Mouse (Mus musculus): ENCODE measurements around the gene Mettl27. TPM values are rescaled to one million over a fixed set of nuclear protein-coding genes. Genes with fewer than 3 reads are reported as not detected.

Mettl27 gene
- polyA plus RNA-seq, 1 experiment from 2014 or later, result 11.8 TPM

- Histone ChIP-seq H3K27ac (peak within 1 kb of the TSS; percentile 32; the same call in 1 of the 2 replicates), H3K4me3 (no peak within 1 kb of the TSS), H3K36me3 (replicated peaks) (no peaks in the 10 kb centered on the region), H3K4me1 (peaks cover 11% of the 10 kb centered on the region), H3K27me3 (ENCODE audit: poor library complexity, severe bottlenecking) (no peaks in the 10 kb centered on the region), H3K9me3 (no peaks in the 10 kb centered on the region)
- 83% methylated on average over 6 of the region's 6 CpGs for WGBS
- no peak for DNase-seq (ENCODE audit: extremely low spot score, low spot score)
Measured at GRCm38 (mm10) chr5:134906633-134907032, 25.5 kb upstream of the Mettl27 start, which contains the start of gene Tmem270. Gene Tmem270 (minus strand): TSS chr5:134906733.

DNA sequence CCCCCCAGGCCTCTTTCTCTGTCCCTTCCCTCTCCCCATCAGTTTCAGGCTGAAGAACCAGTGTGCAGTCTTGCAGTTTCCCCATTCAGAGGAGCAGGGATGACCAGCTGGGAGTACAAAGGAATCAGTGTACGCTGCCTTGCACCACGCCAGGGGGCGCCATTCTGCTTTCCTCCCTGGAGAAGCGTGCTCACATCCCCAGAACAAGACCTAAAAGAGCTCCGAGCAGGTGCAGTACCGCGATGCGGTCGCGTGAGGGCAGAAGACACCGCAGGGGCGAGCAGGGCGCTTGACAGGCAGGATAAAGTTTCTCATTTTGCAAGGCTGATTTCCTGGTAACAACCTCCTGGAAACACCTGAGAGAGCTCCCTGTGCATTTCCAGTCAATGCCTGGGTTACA, 25.0 kb upstream of the Mettl27 start:
- WGBS, result under 1% methylated on average over 13 of the region's 13 CpGs
- H3K27ac ChIP-seq, result peak overlapping the region; percentile 32; the same call in 1 of the 2 replicates

GRCm38 (mm10) chr5:134911901-134912300, 20.3 kb upstream of the Mettl27 start:
- H3K4me3 ChIP-seq, result no peak overlapping the region
- no peak for DNase-seq (ENCODE audit: extremely low spot score, low spot score)
- H3K36me3 ChIP-seq (replicated peaks), result no peaks in the 10 kb centered on the region
- H3K4me1 ChIP-seq, result peaks cover 6% of the 10 kb centered on the region
- WGBS, result 85% methylated on average over 2 of the region's 2 CpGs
- no peaks in the 10 kb centered on the region for H3K9me3 ChIP-seq
- no peak overlapping the region for H3K27ac ChIP-seq
- H3K27me3 ChIP-seq (ENCODE audit: poor library complexity, severe bottlenecking), result no peaks in the 10 kb centered on the region

More for the DNA sequence above, 25.0 kb upstream of the Mettl27 start:
- Histone ChIP-seq H3K4me1 (peaks cover 11% of the 10 kb centered on the region), H3K27me3 (ENCODE audit: poor library complexity, severe bottlenecking) (no peaks in the 10 kb centered on the region), H3K9me3 (no peaks in the 10 kb centered on the region), H3K4me3 (no peak overlapping the region), H3K36me3 (replicated peaks) (no peaks in the 10 kb centered on the region)
- peak; percentile 94 for DNase-seq (ENCODE audit: extremely low spot score, low spot score)

DNA sequence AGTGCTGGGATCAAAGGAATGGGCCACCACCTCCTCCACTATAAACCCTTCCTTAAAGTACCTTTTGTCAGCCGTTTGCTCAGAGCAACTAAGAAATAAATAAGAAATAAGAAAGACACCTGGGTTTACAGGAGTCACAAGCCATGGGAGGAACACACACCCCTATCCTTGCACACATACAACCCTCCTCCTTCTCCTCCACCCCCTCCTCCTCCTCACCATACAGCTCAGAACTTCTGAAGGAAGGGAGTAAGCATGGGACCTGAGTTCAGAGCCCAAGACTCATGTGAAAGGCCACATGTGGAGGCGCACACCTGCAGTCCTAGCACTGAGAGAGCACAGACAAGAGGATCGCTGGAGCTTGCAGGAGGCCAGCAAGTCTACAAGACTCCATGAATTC, 18.8 kb upstream of the Mettl27 start:
- Histone ChIP-seq H3K9me3 (peaks cover 5% of the 10 kb centered on the region; the same call in 1 of the 2 replicates), H3K4me1 (no peaks in the 10 kb centered on the region), H3K27me3 (ENCODE audit: poor library complexity, severe bottlenecking) (no peaks in the 10 kb centered on the region), H3K36me3 (replicated peaks) (no peaks in the 10 kb centered on the region), H3K4me3 (no peak overlapping the region), H3K27ac (0 out of 2 replicates have a peak overlapping the region, but pooled peaks have one; percentile 12)
- WGBS, result 77% methylated on average over 3 of the region's 3 CpGs
- DNase-seq (ENCODE audit: extremely low spot score, low spot score), result no peak

- DNase-seq (ENCODE audit: extremely low spot score, low spot score), result no peak
- Histone ChIP-seq H3K4me3 (no peak overlapping the region), H3K36me3 (replicated peaks) (no peaks in the 10 kb centered on the region), H3K4me1 (no peaks in the 10 kb centered on the region), H3K27ac (0 out of 2 replicates have a peak overlapping the region, but pooled peaks have one; percentile 12), H3K27me3 (ENCODE audit: poor library complexity, severe bottlenecking) (no peaks in the 10 kb centered on the region), H3K9me3 (peaks cover 5% of the 10 kb centered on the region; the same call in 1 of the 2 replicates)
- 83% methylated on average over 4 of the region's 4 CpGs for WGBS
Measured at GRCm38 (mm10) chr5:134913753-134914152, 18.4 kb upstream of the Mettl27 start.

DNA sequence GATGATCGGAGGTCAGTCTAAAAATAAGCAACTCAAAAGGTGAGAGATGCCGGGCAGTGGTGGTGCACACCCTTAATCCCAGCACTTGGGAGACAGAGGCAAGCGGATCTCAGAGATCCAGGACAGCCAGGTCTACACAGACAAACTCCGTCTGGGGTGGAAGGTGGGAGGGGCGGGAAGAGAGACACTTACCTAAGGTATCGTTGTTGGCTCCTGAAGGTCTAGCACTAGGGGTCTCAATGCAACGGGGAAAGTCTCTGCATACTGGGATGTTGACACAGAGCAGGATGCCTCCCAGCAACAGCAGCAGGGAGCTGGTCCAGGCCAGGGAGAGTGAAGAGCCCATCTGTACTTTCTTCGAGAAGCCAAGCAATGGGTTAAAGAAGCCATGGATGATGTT, 17.7 kb upstream of the Mettl27 start:
- peaks cover 5% of the 10 kb centered on the region; the same call in 1 of the 2 replicates for H3K9me3 ChIP-seq
- H3K4me3 ChIP-seq, result peak overlapping the region; percentile 5; the same call in 1 of the 2 replicates
- H3K27ac ChIP-seq, result 0 out of 2 replicates have a peak overlapping the region, but pooled peaks have one; percentile 16
- no peaks in the 10 kb centered on the region for H3K4me1 ChIP-seq
- no peaks in the 10 kb centered on the region for H3K36me3 ChIP-seq (replicated peaks)
- WGBS, result 85% methylated on average over 8 of the region's 8 CpGs
- H3K27me3 ChIP-seq (ENCODE audit: poor library complexity, severe bottlenecking), result no peaks in the 10 kb centered on the region
- DNase-seq (ENCODE audit: extremely low spot score, low spot score), result no peak

DNA sequence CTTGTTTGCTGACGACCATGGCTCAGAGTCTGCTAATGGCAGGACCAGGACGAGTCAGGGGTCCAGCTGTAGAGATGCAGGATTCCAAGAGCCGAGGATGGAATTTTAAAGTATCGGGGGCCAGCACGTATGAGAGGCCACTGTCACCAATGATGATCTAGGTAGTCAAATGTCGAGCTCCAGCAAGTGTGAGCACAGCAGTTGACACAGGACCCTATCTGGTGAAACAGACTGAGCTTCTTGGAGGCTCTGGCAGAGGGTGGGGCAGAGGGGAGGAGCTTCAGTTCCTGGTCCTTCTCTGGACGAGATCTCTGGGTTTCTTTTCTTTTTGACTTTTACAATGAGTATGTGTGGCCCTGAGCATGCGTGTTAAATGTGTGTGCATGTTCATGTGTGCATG, 16.9 kb upstream of the Mettl27 start, which contains the start of gene Cldn13:
Gene Cldn13 (minus strand): TSS at position 216 of the 400 bp plus-strand sequence.
- 0 out of 2 replicates have a peak within 1 kb of the TSS, but pooled peaks have one; percentile 16 for H3K27ac ChIP-seq

GRCm38 (mm10) chr5:134918071-134918832, 13.9 kb upstream of the Mettl27 start:
- peak; percentile 51 for DNase-seq (ENCODE audit: extremely low spot score, low spot score)
- H3K9me3 ChIP-seq, result peaks cover 5% of the 10 kb centered on the region; the same call in 1 of the 2 replicates
- no peak overlapping the region for H3K4me3 ChIP-seq
- H3K27ac ChIP-seq, result no peak overlapping the region
- no peaks in the 10 kb centered on the region for H3K36me3 ChIP-seq (replicated peaks)
- H3K4me1 ChIP-seq, result peaks cover 6% of the 10 kb centered on the region; the same call in 1 of the 2 replicates
- no peaks in the 10 kb centered on the region for H3K27me3 ChIP-seq (ENCODE audit: poor library complexity, severe bottlenecking)
- 48% methylated on average over 16 of the region's 16 CpGs for WGBS

More for the DNA sequence above, 16.9 kb upstream of the Mettl27 start, which contains the start of gene Cldn13:
- WGBS, result 87% methylated on average over 8 of the region's 8 CpGs
- H3K36me3 ChIP-seq (replicated peaks), result no peaks in the 10 kb centered on the region
- DNase-seq (ENCODE audit: extremely low spot score, low spot score), result no peak
- H3K27me3 ChIP-seq (ENCODE audit: poor library complexity, severe bottlenecking), result no peaks in the 10 kb centered on the region
- peaks cover under 1% of the 10 kb centered on the region; the same call in 1 of the 2 replicates for H3K4me1 ChIP-seq
- peaks cover 5% of the 10 kb centered on the region; the same call in 1 of the 2 replicates for H3K9me3 ChIP-seq
- H3K4me3 ChIP-seq, result peak within 1 kb of the TSS; percentile 5; the same call in 1 of the 2 replicates

DNA sequence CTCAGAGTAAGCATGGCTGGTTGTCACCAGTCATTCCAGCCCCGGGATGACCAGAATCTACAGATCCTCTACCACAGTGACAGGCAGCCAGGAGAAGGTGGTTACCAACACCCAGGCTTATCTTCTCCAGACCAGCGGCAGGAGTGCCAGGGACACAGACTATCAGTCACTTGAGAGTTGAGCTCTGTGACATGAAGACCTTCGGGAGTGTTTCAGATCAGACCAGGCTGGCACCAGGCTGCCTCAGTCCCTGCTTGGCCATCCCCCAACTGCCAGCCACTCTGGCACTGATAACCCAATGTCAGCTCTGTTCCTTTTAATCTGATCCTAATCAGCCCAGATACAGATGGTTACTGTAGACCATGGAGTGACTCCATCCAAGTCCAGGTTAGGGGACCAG, 13.1 kb upstream of the Mettl27 start:
- Histone ChIP-seq H3K27me3 (ENCODE audit: poor library complexity, severe bottlenecking) (no peaks in the 10 kb centered on the region), H3K4me1 (peaks cover 6% of the 10 kb centered on the region; the same call in 1 of the 2 replicates), H3K36me3 (replicated peaks) (no peaks in the 10 kb centered on the region), H3K4me3 (no peak overlapping the region), H3K27ac (no peak overlapping the region), H3K9me3 (peaks cover 5% of the 10 kb centered on the region; the same call in 1 of the 2 replicates)
- DNase-seq (ENCODE audit: extremely low spot score, low spot score), result no peak
- 89% methylated on average over 3 of the region's 3 CpGs for WGBS

- Histone ChIP-seq H3K4me1 (peaks cover 6% of the 10 kb centered on the region; the same call in 1 of the 2 replicates), H3K9me3 (peaks cover 5% of the 10 kb centered on the region; the same call in 1 of the 2 replicates), H3K36me3 (replicated peaks) (no peaks in the 10 kb centered on the region), H3K27ac (0 out of 2 replicates have a peak overlapping the region, but pooled peaks have one; percentile 25), H3K4me3 (no peak overlapping the region), H3K27me3 (ENCODE audit: poor library complexity, severe bottlenecking) (no peaks in the 10 kb centered on the region)
- no peak for DNase-seq (ENCODE audit: extremely low spot score, low spot score)
- 82% methylated on average over 6 of the region's 6 CpGs for WGBS
Measured at GRCm38 (mm10) chr5:134920106-134920687, 12.0 kb upstream of the Mettl27 start.

- DNase-seq (ENCODE audit: extremely low spot score, low spot score), result no peak
- Histone ChIP-seq H3K36me3 (replicated peaks) (no peaks in the 10 kb centered on the region), H3K4me1 (peaks cover 6% of the 10 kb centered on the region; the same call in 1 of the 2 replicates), H3K4me3 (no peak overlapping the region), H3K27ac (no peak overlapping the region), H3K27me3 (ENCODE audit: poor library complexity, severe bottlenecking) (no peaks in the 10 kb centered on the region), H3K9me3 (peaks cover 5% of the 10 kb centered on the region; the same call in 1 of the 2 replicates)
- WGBS, result 92% methylated on average over 8 of the region's 8 CpGs
Measured at GRCm38 (mm10) chr5:134921106-134921505, 11.1 kb upstream of the Mettl27 start.

GRCm38 (mm10) chr5:134923141-134923540, 9.0 kb upstream of the Mettl27 start:
- H3K4me1 ChIP-seq, result peaks cover 6% of the 10 kb centered on the region; the same call in 1 of the 2 replicates
- no peak for DNase-seq (ENCODE audit: extremely low spot score, low spot score)
- no peaks in the 10 kb centered on the region for H3K36me3 ChIP-seq (replicated peaks)
- no peak overlapping the region for H3K27ac ChIP-seq
- WGBS, result 76% methylated on average over 6 of the region's 6 CpGs
- no peaks in the 10 kb centered on the region for H3K9me3 ChIP-seq
- no peaks in the 10 kb centered on the region for H3K27me3 ChIP-seq (ENCODE audit: poor library complexity, severe bottlenecking)
- H3K4me3 ChIP-seq, result no peak overlapping the region
